Mouse (Mus musculus): ENCODE data around the gene Tmem91. TPM values are rescaled to one million over a fixed set of nuclear protein-coding genes. Genes with fewer than 3 reads are reported as not detected.

Tmem91 gene
- polyA plus RNA-seq, 1 experiment from 2014 or later, result 2.0 TPM

DNA sequence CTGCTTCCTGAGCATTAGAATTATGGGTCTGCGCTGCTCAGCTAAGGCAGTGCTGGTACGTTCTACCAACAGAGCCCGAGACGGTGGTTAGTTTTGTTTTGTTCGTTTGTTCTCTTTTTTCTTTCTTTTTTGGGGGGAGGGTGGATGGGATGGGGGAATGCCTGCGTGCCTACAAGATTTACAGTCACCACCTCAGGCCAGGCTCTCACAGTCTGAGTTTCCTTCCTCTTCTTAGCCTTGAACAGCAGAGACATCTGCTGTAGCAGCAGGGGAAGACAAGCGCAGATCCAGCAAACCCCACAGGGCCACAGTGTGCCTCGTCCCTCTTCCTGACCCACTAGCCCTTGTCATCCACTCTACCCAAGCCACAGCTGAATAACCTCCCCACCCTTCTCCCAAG lies 23.7 kb downstream of the Tmem91 start:
- Histone ChIP-seq H3K4me2 (no peak overlapping the region), H3K4me1 (ENCODE audit: control insufficient read depth, insufficient read depth, low read length) (no peaks in the 10 kb centered on the region), H3K36me3 (ENCODE audit: control insufficient read depth, insufficient read depth, low read length) (no peaks in the 10 kb centered on the region), H3K9me3 (replicated peaks; ENCODE audit: control insufficient read depth, low read length) (no peaks in the 10 kb centered on the region), H3K27ac (ENCODE audit: low read depth, low read length) (no peak overlapping the region), H3K9ac (ENCODE audit: low read depth, low read length) (no peak overlapping the region), H3K4me3 (ENCODE audit: low read depth, low read length) (no peak overlapping the region), H3K27me3 (ENCODE audit: control insufficient read depth, insufficient read depth, low read length) (no peaks in the 10 kb centered on the region)
- WGBS (ENCODE audit: insufficient replicate concordance), result 89% methylated on average over 8 of the region's 8 CpGs
- 0 out of 2 replicates have a peak, but pooled peaks have one; percentile 51 for ATAC-seq (replicated peaks; ENCODE audit: insufficient number of reproducible peaks, low FRiP score, low TSS enrichment)

DNA sequence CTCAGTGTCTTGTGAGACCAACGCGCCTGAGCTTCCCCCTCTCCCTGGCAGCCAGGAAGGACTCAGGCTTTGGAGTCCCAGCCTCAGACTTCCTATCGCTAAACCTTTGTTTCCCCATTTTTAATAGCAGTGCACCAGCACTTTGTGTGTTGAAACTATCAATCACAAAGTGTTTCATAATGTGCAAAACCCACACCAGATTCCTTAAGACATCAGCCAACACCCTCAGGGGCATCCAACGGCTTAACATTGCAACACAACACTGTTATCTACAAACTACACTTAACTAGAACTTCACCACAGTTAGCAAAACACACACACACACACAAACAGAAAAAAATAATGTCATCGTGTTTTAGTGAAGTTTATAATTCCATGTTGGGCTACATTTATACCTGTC lies 25.1 kb downstream of the Tmem91 start:
- H3K36me3 ChIP-seq (ENCODE audit: control insufficient read depth, insufficient read depth, low read length), result no peaks in the 10 kb centered on the region

DNA sequence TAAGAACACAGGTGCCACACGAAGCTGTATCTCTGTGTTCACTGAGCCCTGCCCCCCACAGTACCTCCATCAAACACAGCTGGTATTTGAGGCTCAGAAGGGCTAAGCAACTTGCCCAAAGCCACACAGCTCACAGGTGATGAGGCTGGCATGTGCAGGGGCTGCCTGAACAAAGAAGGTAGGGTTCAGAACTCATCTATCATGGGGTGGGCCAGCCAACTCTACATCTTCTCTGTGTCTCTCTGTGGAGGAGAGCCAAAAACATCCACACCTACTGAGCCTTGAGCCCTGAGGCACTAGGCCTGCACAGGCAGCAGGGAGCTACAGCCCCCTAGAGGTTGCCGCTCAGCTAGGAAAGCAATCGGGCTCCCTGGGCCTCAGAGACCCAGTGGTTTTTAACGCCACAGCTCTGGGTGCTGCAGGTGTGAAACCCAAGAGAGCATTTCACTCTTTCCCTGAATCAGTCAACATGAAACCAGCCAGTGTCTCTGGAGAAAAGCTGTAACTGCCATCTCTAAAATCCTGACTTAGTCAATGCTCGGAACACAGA lies 27.3 kb downstream of the Tmem91 start:
- 45% methylated on average over 5 of the region's 5 CpGs for whole genome bisulfite sequencing (ENCODE audit: insufficient replicate concordance)
- Histone ChIP-seq H3K9ac (ENCODE audit: low read depth, low read length) (no peak overlapping the region), H3K9me3 (replicated peaks; ENCODE audit: control insufficient read depth, low read length) (no peaks in the 10 kb centered on the region), H3K4me3 (ENCODE audit: low read depth, low read length) (no peak overlapping the region), H3K27ac (ENCODE audit: low read depth, low read length) (no peak overlapping the region), H3K36me3 (ENCODE audit: control insufficient read depth, insufficient read depth, low read length) (no peaks in the 10 kb centered on the region; the same call in 1 of the 2 replicates), H3K27me3 (ENCODE audit: control insufficient read depth, insufficient read depth, low read length) (no peaks in the 10 kb centered on the region), H3K4me2 (no peak overlapping the region), H3K4me1 (ENCODE audit: control insufficient read depth, insufficient read depth, low read length) (no peaks in the 10 kb centered on the region; the same call in 1 of the 2 replicates)
- no peak for ATAC-seq (replicated peaks; ENCODE audit: insufficient number of reproducible peaks, low FRiP score, low TSS enrichment)

More for the DNA sequence above, 25.1 kb downstream of the Tmem91 start:
- ATAC-seq (replicated peaks; ENCODE audit: insufficient number of reproducible peaks, low FRiP score, low TSS enrichment), result no peak
- Histone ChIP-seq H3K9ac (ENCODE audit: low read depth, low read length) (0 out of 2 replicates have a peak overlapping the region, but pooled peaks have one; percentile 6), H3K4me3 (ENCODE audit: low read depth, low read length) (no peak overlapping the region), H3K4me1 (ENCODE audit: control insufficient read depth, insufficient read depth, low read length) (no peaks in the 10 kb centered on the region), H3K4me2 (no peak overlapping the region), H3K27ac (ENCODE audit: low read depth, low read length) (no peak overlapping the region), H3K27me3 (ENCODE audit: control insufficient read depth, insufficient read depth, low read length) (no peaks in the 10 kb centered on the region), H3K9me3 (replicated peaks; ENCODE audit: control insufficient read depth, low read length) (no peaks in the 10 kb centered on the region)
- WGBS (ENCODE audit: insufficient replicate concordance), result 72% methylated on average over 5 of the region's 5 CpGs

- no peak overlapping the region for H3K4me3 ChIP-seq (ENCODE audit: low read depth, low read length)
- no peak for ATAC-seq (replicated peaks; ENCODE audit: insufficient number of reproducible peaks, low FRiP score, low TSS enrichment)
- WGBS (ENCODE audit: insufficient replicate concordance), result 69% methylated on average over 14 of the region's 14 CpGs
Measured at GRCm38 (mm10) chr7:25645074-25645473, 29.9 kb downstream of the Tmem91 start.

DNA sequence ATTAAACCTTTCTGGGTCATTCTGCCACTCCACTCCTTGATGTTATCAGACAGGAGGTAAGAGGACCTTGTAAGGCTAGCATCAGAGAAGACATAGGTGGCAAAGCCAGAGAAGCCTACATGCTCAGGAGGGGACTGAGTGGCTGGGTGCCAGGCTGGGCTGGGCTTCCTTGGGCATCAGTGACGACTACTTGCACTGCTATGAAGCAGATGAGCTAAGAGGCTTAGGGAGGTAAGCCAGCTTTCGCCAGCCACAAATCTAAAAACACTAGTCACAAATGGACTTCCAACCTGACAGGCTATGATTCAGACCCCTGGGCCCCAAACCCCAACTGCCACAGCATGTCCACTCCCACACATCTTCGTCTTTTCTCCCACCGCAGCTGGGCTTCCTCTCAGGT lies 30.3 kb downstream of the Tmem91 start:
- no peaks in the 10 kb centered on the region for H3K9me3 ChIP-seq (replicated peaks; ENCODE audit: control insufficient read depth, low read length)
- WGBS (ENCODE audit: insufficient replicate concordance), result 82% methylated on average over 4 of the region's 4 CpGs
- no peaks in the 10 kb centered on the region; the same call in 1 of the 2 replicates for H3K4me1 ChIP-seq (ENCODE audit: control insufficient read depth, insufficient read depth, low read length)
- no peak overlapping the region for H3K27ac ChIP-seq (ENCODE audit: low read depth, low read length)
- ATAC-seq (replicated peaks; ENCODE audit: insufficient number of reproducible peaks, low FRiP score, low TSS enrichment), result no peak
- no peaks in the 10 kb centered on the region; the same call in 1 of the 2 replicates for H3K36me3 ChIP-seq (ENCODE audit: control insufficient read depth, insufficient read depth, low read length)
- no peak overlapping the region for H3K4me3 ChIP-seq (ENCODE audit: low read depth, low read length)
- H3K9ac ChIP-seq (ENCODE audit: low read depth, low read length), result no peak overlapping the region
- no peaks in the 10 kb centered on the region for H3K27me3 ChIP-seq (ENCODE audit: control insufficient read depth, insufficient read depth, low read length)
- H3K4me2 ChIP-seq, result no peak overlapping the region

More at GRCm38 (mm10) chr7:25645074-25645473, 29.9 kb downstream of the Tmem91 start:
- no peak overlapping the region for H3K4me2 ChIP-seq
- H3K27ac ChIP-seq (ENCODE audit: low read depth, low read length), result no peak overlapping the region
- no peak overlapping the region for H3K9ac ChIP-seq (ENCODE audit: low read depth, low read length)
- no peaks in the 10 kb centered on the region for H3K9me3 ChIP-seq (replicated peaks; ENCODE audit: control insufficient read depth, low read length)
- no peaks in the 10 kb centered on the region for H3K27me3 ChIP-seq (ENCODE audit: control insufficient read depth, insufficient read depth, low read length)
- H3K4me1 ChIP-seq (ENCODE audit: control insufficient read depth, insufficient read depth, low read length), result no peaks in the 10 kb centered on the region; the same call in 1 of the 2 replicates
- no peaks in the 10 kb centered on the region; the same call in 1 of the 2 replicates for H3K36me3 ChIP-seq (ENCODE audit: control insufficient read depth, insufficient read depth, low read length)

DNA sequence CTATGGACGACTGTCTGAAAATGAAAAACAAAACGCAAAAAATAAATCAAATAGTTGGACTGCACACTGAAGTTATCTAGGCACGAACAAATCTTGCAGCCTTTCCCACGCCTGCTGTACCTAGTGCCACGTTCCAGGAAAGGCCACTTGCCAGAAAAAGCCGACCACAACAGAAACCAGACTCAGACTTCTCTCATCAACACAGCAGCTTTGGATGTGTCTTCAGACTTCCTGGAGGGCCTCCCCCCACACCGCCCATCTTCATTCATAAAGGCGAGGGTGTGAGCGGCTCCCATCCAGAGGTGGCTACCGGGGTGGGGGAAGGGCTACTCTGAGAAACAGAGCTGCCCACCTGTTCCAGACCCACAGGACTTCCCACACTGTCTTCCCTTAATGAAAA lies 30.8 kb downstream of the Tmem91 start:
- no peak overlapping the region for H3K4me2 ChIP-seq
- no peak overlapping the region for H3K9ac ChIP-seq (ENCODE audit: low read depth, low read length)
- no peaks in the 10 kb centered on the region for H3K27me3 ChIP-seq (ENCODE audit: control insufficient read depth, insufficient read depth, low read length)
- no peak for ATAC-seq (replicated peaks; ENCODE audit: insufficient number of reproducible peaks, low FRiP score, low TSS enrichment)
- 73% methylated on average over 10 of the region's 10 CpGs for WGBS (ENCODE audit: insufficient replicate concordance)
- no peak overlapping the region for H3K4me3 ChIP-seq (ENCODE audit: low read depth, low read length)
- H3K36me3 ChIP-seq (ENCODE audit: control insufficient read depth, insufficient read depth, low read length), result no peaks in the 10 kb centered on the region; the same call in 1 of the 2 replicates
- no peaks in the 10 kb centered on the region for H3K9me3 ChIP-seq (replicated peaks; ENCODE audit: control insufficient read depth, low read length)
- H3K4me1 ChIP-seq (ENCODE audit: control insufficient read depth, insufficient read depth, low read length), result peaks cover under 1% of the 10 kb centered on the region; the same call in 1 of the 2 replicates
- H3K27ac ChIP-seq (ENCODE audit: low read depth, low read length), result no peak overlapping the region

DNA sequence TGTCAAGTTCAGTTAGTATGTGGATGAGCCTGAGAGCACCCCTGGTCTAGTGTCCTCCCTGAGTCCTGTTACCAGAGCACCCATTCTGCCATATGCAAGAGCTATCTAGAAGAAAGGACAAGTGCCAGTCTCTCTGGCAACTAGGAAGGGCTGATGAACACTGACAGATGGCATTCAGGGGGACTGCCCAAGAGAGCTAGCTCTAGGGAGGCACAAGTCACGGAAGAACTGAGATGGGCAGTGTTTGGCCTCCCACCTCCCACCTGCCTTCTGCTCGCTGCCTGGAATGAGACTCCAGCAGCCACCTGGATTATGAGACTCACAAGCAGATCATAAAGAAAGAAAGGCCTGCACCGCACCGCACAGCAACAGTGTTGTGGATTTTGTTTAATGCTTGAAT lies 35.2 kb downstream of the Tmem91 start:
- Histone ChIP-seq H3K4me1 (ENCODE audit: control insufficient read depth, insufficient read depth, low read length) (peaks cover 6% of the 10 kb centered on the region; the same call in 1 of the 2 replicates), H3K36me3 (ENCODE audit: control insufficient read depth, insufficient read depth, low read length) (no peaks in the 10 kb centered on the region; the same call in 1 of the 2 replicates), H3K9me3 (replicated peaks; ENCODE audit: control insufficient read depth, low read length) (no peaks in the 10 kb centered on the region), H3K4me2 (no peak overlapping the region), H3K4me3 (ENCODE audit: low read depth, low read length) (no peak overlapping the region), H3K9ac (ENCODE audit: low read depth, low read length) (no peak overlapping the region), H3K27me3 (ENCODE audit: control insufficient read depth, insufficient read depth, low read length) (no peaks in the 10 kb centered on the region), H3K27ac (ENCODE audit: low read depth, low read length) (no peak overlapping the region)
- ATAC-seq (replicated peaks; ENCODE audit: insufficient number of reproducible peaks, low FRiP score, low TSS enrichment), result no peak
- WGBS (ENCODE audit: insufficient replicate concordance), result 85% methylated on average over 4 of the region's 4 CpGs

DNA sequence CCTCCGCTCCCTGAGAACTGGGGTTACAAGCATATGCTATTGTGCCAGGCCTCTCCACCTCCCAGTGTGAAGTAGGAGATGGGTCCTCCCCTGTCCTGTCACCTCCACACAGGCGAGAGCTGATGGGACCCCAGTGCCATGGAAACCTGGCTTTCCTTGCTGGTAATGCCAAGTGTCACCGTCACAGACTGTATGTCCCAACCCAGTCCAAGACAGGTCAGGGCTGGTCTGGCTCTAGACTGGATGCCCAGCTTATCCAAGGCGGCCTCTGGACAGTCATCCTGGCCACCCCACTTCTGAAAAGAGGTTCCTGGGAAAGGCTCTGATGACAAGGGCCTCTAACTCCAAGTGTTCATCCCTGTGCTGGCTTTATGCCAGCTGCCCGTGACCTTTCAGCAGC lies 37.9 kb downstream of the Tmem91 start:
- no peaks in the 10 kb centered on the region for H3K9me3 ChIP-seq (replicated peaks; ENCODE audit: control insufficient read depth, low read length)
- H3K36me3 ChIP-seq (ENCODE audit: control insufficient read depth, insufficient read depth, low read length), result no peaks in the 10 kb centered on the region
- H3K27me3 ChIP-seq (ENCODE audit: control insufficient read depth, insufficient read depth, low read length), result no peaks in the 10 kb centered on the region
- no peak overlapping the region for H3K4me3 ChIP-seq (ENCODE audit: low read depth, low read length)
- no peak overlapping the region for H3K27ac ChIP-seq (ENCODE audit: low read depth, low read length)
- no peak overlapping the region; the same call in 1 of the 2 replicates for H3K9ac ChIP-seq (ENCODE audit: low read depth, low read length)
- H3K4me1 ChIP-seq (ENCODE audit: control insufficient read depth, insufficient read depth, low read length), result peaks cover 6% of the 10 kb centered on the region; the same call in 1 of the 2 replicates
- ATAC-seq (replicated peaks; ENCODE audit: insufficient number of reproducible peaks, low FRiP score, low TSS enrichment), result no peak
- no peak overlapping the region for H3K4me2 ChIP-seq
- WGBS (ENCODE audit: insufficient replicate concordance), result 76% methylated on average over 5 of the region's 5 CpGs

GRCm38 (mm10) chr7:25636373-25636772 lies 38.6 kb downstream of the Tmem91 start:
- no peak for ATAC-seq (replicated peaks; ENCODE audit: insufficient number of reproducible peaks, low FRiP score, low TSS enrichment)
- 27% methylated on average over 3 of the region's 3 CpGs for WGBS (ENCODE audit: insufficient replicate concordance)
- Histone ChIP-seq H3K4me3 (ENCODE audit: low read depth, low read length) (no peak overlapping the region), H3K9ac (ENCODE audit: low read depth, low read length) (no peak overlapping the region), H3K27me3 (ENCODE audit: control insufficient read depth, insufficient read depth, low read length) (no peaks in the 10 kb centered on the region), H3K4me2 (no peak overlapping the region), H3K9me3 (replicated peaks; ENCODE audit: control insufficient read depth, low read length) (no peaks in the 10 kb centered on the region), H3K36me3 (ENCODE audit: control insufficient read depth, insufficient read depth, low read length) (no peaks in the 10 kb centered on the region), H3K27ac (ENCODE audit: low read depth, low read length) (no peak overlapping the region), H3K4me1 (ENCODE audit: control insufficient read depth, insufficient read depth, low read length) (peaks cover 6% of the 10 kb centered on the region; the same call in 1 of the 2 replicates)

Data from heart, embryonic 11.5 days (tissue).